Mouse (Mus musculus): Measurements from ENCODE around the gene Hoxa4. TPM values are rescaled to one million over a fixed set of nuclear protein-coding genes. Genes with fewer than 3 reads are reported as not detected.

Gene Hoxa4
- polyA plus RNA-seq, 1 experiment: not detected

DNA sequence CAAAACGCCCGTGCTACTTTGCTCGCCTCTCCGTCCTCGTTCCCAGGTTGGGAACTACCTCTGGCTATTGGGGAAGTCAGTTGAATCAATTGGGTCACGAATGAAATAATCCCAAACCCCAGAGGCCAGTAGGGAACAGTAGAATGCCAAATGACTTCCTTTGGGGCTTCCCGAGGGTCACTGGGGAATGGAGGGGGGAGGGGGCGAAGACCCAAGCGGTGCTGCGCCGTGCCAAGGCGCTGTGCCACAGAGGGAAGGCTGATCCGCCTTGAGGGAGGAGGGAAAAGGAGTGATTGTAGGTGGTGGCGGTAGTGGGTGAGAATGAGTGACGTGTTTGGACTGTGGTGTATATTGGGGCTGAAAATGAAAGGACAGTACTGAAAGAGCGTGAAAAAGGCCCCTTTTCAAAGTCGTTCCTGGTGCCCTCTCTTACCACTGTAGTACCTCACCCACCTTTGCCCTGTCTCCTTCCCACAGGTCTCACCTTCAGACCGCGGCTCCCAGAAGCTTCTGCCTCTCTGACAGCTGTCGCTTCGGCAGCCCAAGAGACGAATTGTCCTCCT lies 21.1 kb upstream of the Hoxa4 start:
- H3K4me1 ChIP-seq (ENCODE audit: control insufficient read depth, insufficient read depth, low read length): no peaks in the 10 kb centered on the region
- TF ChIP-seq POLR2A (IDR thresholded peaks at IDR 0.05; ENCODE audit: insufficient read depth, low read depth, low read length) (no peak), CTCF (IDR thresholded peaks at IDR 0.05; ENCODE audit: insufficient read depth, low read depth, low read length) (no peak)
- H3K27ac ChIP-seq (ENCODE audit: insufficient read depth, low read depth, low read length): no peak overlapping the region
- WGBS: 3% methylated on average over 22 of the region's 22 CpGs
- H3K4me3 ChIP-seq (ENCODE audit: insufficient read depth, low read depth, low read length): no peak overlapping the region

GRCm38 (mm10) chr6:52211961-52212360 lies 20.4 kb upstream of the Hoxa4 start:
- WGBS: 6% methylated on average over 13 of the region's 13 CpGs
- Histone ChIP-seq H3K27ac (ENCODE audit: insufficient read depth, low read depth, low read length) (no peak overlapping the region), H3K4me3 (ENCODE audit: insufficient read depth, low read depth, low read length) (no peak overlapping the region), H3K4me1 (ENCODE audit: control insufficient read depth, insufficient read depth, low read length) (no peaks in the 10 kb centered on the region)
- TF ChIP-seq POLR2A (IDR thresholded peaks at IDR 0.05; ENCODE audit: insufficient read depth, low read depth, low read length): no peak

- no peak overlapping the region for H3K4me3 ChIP-seq (ENCODE audit: insufficient read depth, low read depth, low read length)
- TF ChIP-seq CTCF (IDR thresholded peaks at IDR 0.05; ENCODE audit: insufficient read depth, low read depth, low read length) (peak; percentile 66), POLR2A (IDR thresholded peaks at IDR 0.05; ENCODE audit: insufficient read depth, low read depth, low read length) (no peak)
- WGBS: 2% methylated on average over 37 of the region's 37 CpGs
- H3K27ac ChIP-seq (ENCODE audit: insufficient read depth, low read depth, low read length): no peak overlapping the region
- H3K4me1 ChIP-seq (ENCODE audit: control insufficient read depth, insufficient read depth, low read length): no peaks in the 10 kb centered on the region
Observed at GRCm38 (mm10) chr6:52211170-52211935, 19.8 kb upstream of the Hoxa4 start.

GRCm38 (mm10) chr6:52209685-52210046 lies 18.1 kb upstream of the Hoxa4 start:
- Histone ChIP-seq H3K27ac (ENCODE audit: insufficient read depth, low read depth, low read length) (no peak overlapping the region), H3K4me3 (ENCODE audit: insufficient read depth, low read depth, low read length) (no peak overlapping the region), H3K4me1 (ENCODE audit: control insufficient read depth, insufficient read depth, low read length) (no peaks in the 10 kb centered on the region)
- TF ChIP-seq CTCF (IDR thresholded peaks at IDR 0.05; ENCODE audit: insufficient read depth, low read depth, low read length) (no peak), POLR2A (IDR thresholded peaks at IDR 0.05; ENCODE audit: insufficient read depth, low read depth, low read length) (no peak)
- WGBS: 10% methylated on average over 12 of the region's 12 CpGs

DNA sequence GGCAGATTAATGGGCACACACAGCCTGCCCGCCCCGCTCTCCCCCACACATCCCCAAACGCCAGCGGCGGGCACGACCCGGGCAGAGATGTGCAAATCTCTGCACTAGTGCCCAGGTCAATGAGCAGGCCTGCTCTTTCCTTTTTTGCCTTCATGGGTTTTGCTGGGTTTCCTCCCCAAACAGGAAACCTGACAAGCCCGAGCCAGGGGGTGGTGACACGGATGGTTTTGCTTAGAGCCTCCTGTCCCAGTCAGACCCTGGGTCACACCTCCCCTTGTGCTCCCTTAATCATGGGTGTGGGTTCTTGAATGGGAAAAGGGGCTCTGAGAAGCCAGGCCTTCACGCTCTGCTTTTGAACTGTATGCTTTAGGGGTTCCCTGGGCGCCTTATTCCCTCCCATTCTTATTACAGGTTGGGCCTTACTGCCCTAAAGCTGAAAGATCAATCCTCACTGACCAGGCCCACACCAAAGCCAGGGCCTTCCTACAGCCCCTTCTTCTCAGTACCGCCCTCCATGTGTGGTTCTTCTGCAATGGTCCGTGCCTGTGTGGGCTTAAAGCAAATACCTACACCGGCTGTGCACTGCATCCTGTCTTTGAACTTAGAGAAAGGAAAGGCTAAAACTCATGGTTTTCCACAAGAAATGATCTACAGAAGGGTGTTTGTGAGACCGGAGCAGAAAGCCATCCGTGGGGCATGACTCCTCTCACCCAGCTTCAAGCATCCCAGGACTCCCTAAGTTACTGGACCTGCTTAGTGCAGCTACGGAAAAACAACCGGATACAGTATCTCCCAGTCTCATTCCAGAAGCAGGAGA lies 17.5 kb upstream of the Hoxa4 start:
- Histone ChIP-seq H3K4me3 (ENCODE audit: insufficient read depth, low read depth, low read length) (no peak overlapping the region), H3K27ac (ENCODE audit: insufficient read depth, low read depth, low read length) (no peak overlapping the region)

GRCm38 (mm10) chr6:52208072-52208867 lies 16.7 kb upstream of the Hoxa4 start, which contains the start of gene Hoxa6:
Hoxa6 (minus strand) TSS chr6:52208722.
- WGBS: 1% methylated on average over 47 of the region's 47 CpGs
- H3K4me3 ChIP-seq (ENCODE audit: insufficient read depth, low read depth, low read length): no peak within 1 kb of the TSS
- peaks cover 4% of the 10 kb centered on the region for H3K4me1 ChIP-seq (ENCODE audit: control insufficient read depth, insufficient read depth, low read length)
- no peak for TF ChIP-seq CTCF (IDR thresholded peaks at IDR 0.05; ENCODE audit: insufficient read depth, low read depth, low read length)
- H3K27ac ChIP-seq (ENCODE audit: insufficient read depth, low read depth, low read length): no peak within 1 kb of the TSS

More for the DNA sequence above, 17.5 kb upstream of the Hoxa4 start:
- WGBS: 8% methylated on average over 18 of the region's 18 CpGs
- H3K4me1 ChIP-seq (ENCODE audit: control insufficient read depth, insufficient read depth, low read length): no peaks in the 10 kb centered on the region
- no peak for TF ChIP-seq CTCF (IDR thresholded peaks at IDR 0.05; ENCODE audit: insufficient read depth, low read depth, low read length)
- TF ChIP-seq POLR2A (IDR thresholded peaks at IDR 0.05; ENCODE audit: insufficient read depth, low read depth, low read length): no peak

GRCm38 (mm10) chr6:52207684-52207976 lies 16.1 kb upstream of the Hoxa4 start:
- no peak overlapping the region for H3K4me3 ChIP-seq (ENCODE audit: insufficient read depth, low read depth, low read length)
- no peak for TF ChIP-seq POLR2A (IDR thresholded peaks at IDR 0.05; ENCODE audit: insufficient read depth, low read depth, low read length)
- no peak for TF ChIP-seq CTCF (IDR thresholded peaks at IDR 0.05; ENCODE audit: insufficient read depth, low read depth, low read length)
- peaks cover 4% of the 10 kb centered on the region for H3K4me1 ChIP-seq (ENCODE audit: control insufficient read depth, insufficient read depth, low read length)
- H3K27ac ChIP-seq (ENCODE audit: insufficient read depth, low read depth, low read length): no peak overlapping the region

DNA sequence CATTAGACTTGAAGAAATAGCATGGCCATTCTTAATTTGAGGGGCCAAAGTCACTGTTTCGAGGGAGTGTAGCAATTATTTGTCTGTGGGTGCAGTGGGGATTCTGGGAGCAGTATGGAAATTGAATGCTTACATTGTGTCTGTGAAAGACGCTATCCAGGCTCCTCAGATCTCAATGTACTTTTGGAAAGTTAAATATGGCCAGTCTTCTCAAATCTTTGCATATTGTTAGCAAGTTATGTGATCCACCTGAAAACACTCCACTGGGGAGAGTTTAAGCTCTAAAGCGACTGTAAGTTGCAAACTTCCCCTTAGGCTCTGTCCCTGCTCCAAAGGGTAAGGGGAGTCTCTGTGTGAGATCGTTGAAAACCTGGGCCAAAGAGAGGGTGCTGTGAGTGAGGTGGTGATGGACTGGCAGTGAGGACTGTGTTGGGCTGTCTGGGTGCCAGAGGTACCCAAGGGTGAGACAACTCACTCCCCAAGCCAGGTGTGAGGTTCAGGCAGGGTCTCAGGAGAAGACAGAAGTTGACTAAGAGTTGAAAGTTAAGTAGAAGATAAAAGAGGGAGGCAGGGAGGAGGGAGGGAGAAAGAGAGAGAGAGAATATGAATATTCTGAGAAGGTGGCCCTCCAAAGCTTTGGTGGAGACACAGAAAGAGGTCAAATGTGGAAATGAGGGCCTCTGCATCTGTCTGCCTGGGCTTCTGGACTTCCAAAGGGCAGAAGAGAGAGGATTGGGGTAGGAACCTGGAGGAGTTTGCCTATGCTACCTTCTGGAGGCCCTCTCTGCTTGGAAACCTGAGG lies 15.5 kb upstream of the Hoxa4 start:
- 8% methylated on average over 4 of the region's 4 CpGs for WGBS
- no peak for TF ChIP-seq CTCF (IDR thresholded peaks at IDR 0.05; ENCODE audit: insufficient read depth, low read depth, low read length)
- no peak overlapping the region for H3K4me3 ChIP-seq (ENCODE audit: insufficient read depth, low read depth, low read length)
- no peak overlapping the region for H3K27ac ChIP-seq (ENCODE audit: insufficient read depth, low read depth, low read length)
- H3K4me1 ChIP-seq (ENCODE audit: control insufficient read depth, insufficient read depth, low read length): peaks cover 4% of the 10 kb centered on the region

Measured in olfactory bulb, adult 2 months (tissue).